Mouse (Mus musculus): ENCODE measurements around the gene Gpr39.

GRCm38 (mm10) chr1:125729731-125730536 is 53.1 kb downstream of the Gpr39 start:
- TF ChIP-seq CTCF (IDR thresholded peaks at IDR 0.05) (no peak), EP300 (IDR thresholded peaks at IDR 0.05; ENCODE audit: insufficient read depth, low read depth, low read length) (no peak), POLR2A (IDR thresholded peaks at IDR 0.05; ENCODE audit: insufficient read depth, low read depth, low read length) (no peak)

Measured in heart, adult 2 months (tissue).